ENCODE assay signal across 19 mouse cellular contexts in genomic region chr5:49487270-49487669, GRCm38 (mm10). TPM values are rescaled to one million over a fixed set of nuclear protein-coding genes. Genes with fewer than 3 reads are reported as not detected.
A peak's percentile ranks its signal among the peaks of the same experiment; 100 is the strongest.
DNase-seq lines count a peak whose midpoint lies in the region; ATAC-seq and TF ChIP-seq lines count a peak whose summit lies in the region.
"Had no signal": no experiment of that assay in that cellular context is flagged by ENCODE, and none has a peak within 500 bp of the region (broad histone marks: within the 10 kb centered on the region; RNA-seq: fewer than 3 reads in every experiment).

No protein-coding gene starts in this region.

- no peak overlapping the region for H3K4me3 ChIP-seq in lung, embryonic 14.5 days (ENCODE audit: low read depth, low read length)
- H3K4me3 ChIP-seq in lung, adult 2 months (replicated peaks; ENCODE audit: extremely low read depth, low read depth, low read length), result no peak overlapping the region
- no peak overlapping the region for H3K4me3 ChIP-seq in lung, postnatal 0 days (ENCODE audit: low read depth, low read length)
- no peak overlapping the region for H3K4me3 ChIP-seq in embryonic facial prominence, embryonic 10.5 days
- H3K4me3 ChIP-seq: embryonic facial prominence, embryonic 12.5 days; forebrain, embryonic 13.5 days; forebrain, embryonic 15.5 days had no signal

- H3K9me3 ChIP-seq in lung, embryonic 14.5 days (ENCODE audit: low read depth, low read length), result no peaks in the 10 kb centered on the region
- H3K9me3 ChIP-seq in lung, postnatal 0 days (ENCODE audit: low read length), result no peaks in the 10 kb centered on the region
- H3K9me3 ChIP-seq in embryonic facial prominence, embryonic 10.5 days, result no peaks in the 10 kb centered on the region
- H3K9me3 ChIP-seq: embryonic facial prominence, embryonic 12.5 days; forebrain, embryonic 13.5 days; forebrain, embryonic 15.5 days had no signal

- TF ChIP-seq CTCF in lung, embryonic 14.5 days (IDR thresholded peaks at IDR 0.05; ENCODE audit: low read depth), result no peak
- TF ChIP-seq CTCF in lung, adult 2 months (IDR thresholded peaks at IDR 0.05; ENCODE audit: insufficient read depth, low read length), result no peak
- no peak for TF ChIP-seq CTCF in lung, postnatal 0 days (IDR thresholded peaks at IDR 0.05)

- no peaks in the 10 kb centered on the region for H3K27me3 ChIP-seq in lung, embryonic 14.5 days (ENCODE audit: insufficient read depth, low read length)
- no peaks in the 10 kb centered on the region for H3K27me3 ChIP-seq in lung, postnatal 0 days (replicated peaks; ENCODE audit: insufficient read depth, low read length)
- no peaks in the 10 kb centered on the region for H3K27me3 ChIP-seq in embryonic facial prominence, embryonic 10.5 days (replicated peaks; ENCODE audit: low read depth, poor library complexity, severe bottlenecking)
- H3K27me3 ChIP-seq: embryonic facial prominence, embryonic 12.5 days; forebrain, embryonic 13.5 days; forebrain, embryonic 15.5 days had no signal

- H3K9ac ChIP-seq in lung, embryonic 14.5 days, result no peak overlapping the region
- no peak overlapping the region for H3K9ac ChIP-seq in lung, postnatal 0 days (replicated peaks; ENCODE audit: low read depth)
- H3K9ac ChIP-seq: embryonic facial prominence, embryonic 12.5 days; forebrain, embryonic 13.5 days; forebrain, embryonic 15.5 days had no signal

- 0 out of 2 replicates have a peak, but pooled peaks have one; percentile 13 for TF ChIP-seq EP300 in lung, postnatal 0 days (IDR thresholded peaks at IDR 0.05)

- H3K27ac ChIP-seq in lung, embryonic 14.5 days (ENCODE audit: low read depth), result no peak overlapping the region
- H3K27ac ChIP-seq in lung, postnatal 0 days (ENCODE audit: low read length), result no peak overlapping the region
- no peak overlapping the region for H3K27ac ChIP-seq in embryonic facial prominence, embryonic 10.5 days (replicated peaks)
- H3K27ac ChIP-seq: embryonic facial prominence, embryonic 12.5 days; forebrain, embryonic 13.5 days; forebrain, embryonic 15.5 days had no signal

- WGBS in lung, embryonic 14.5 days, result 44% methylated on average over 2 of the region's 2 CpGs
- WGBS in lung, adult 2 months, result 23% methylated on average over 2 of the region's 2 CpGs
- WGBS in lung, postnatal 0 days, result 31% methylated on average over 2 of the region's 2 CpGs
- 68% methylated on average over 2 of the region's 2 CpGs for WGBS in embryonic facial prominence, embryonic 10.5 days

- H3K4me1 ChIP-seq in lung, embryonic 14.5 days (ENCODE audit: insufficient read depth), result no peaks in the 10 kb centered on the region
- no peaks in the 10 kb centered on the region for H3K4me1 ChIP-seq in lung, adult 2 months (ENCODE audit: control insufficient read depth, insufficient read depth, low read length)
- no peaks in the 10 kb centered on the region for H3K4me1 ChIP-seq in lung, postnatal 0 days (ENCODE audit: insufficient read depth, low read depth, low read length)
- no peaks in the 10 kb centered on the region for H3K4me1 ChIP-seq in embryonic facial prominence, embryonic 10.5 days
- H3K4me1 ChIP-seq: embryonic facial prominence, embryonic 12.5 days; forebrain, embryonic 13.5 days; forebrain, embryonic 15.5 days had no signal

- DNase-seq in lung, embryonic 14.5 days, result peak; percentile 5
- no peak for DNase-seq in lung, adult 2 months
- peak; percentile 56 for DNase-seq in lung, postnatal 0 days (ENCODE audit: low spot score)
- no peak for DNase-seq in lung, postnatal 10 days
- peak; percentile 45 for DNase-seq in lung, postnatal 36 days
- DNase-seq in embryonic facial prominence, embryonic 10.5 days (ENCODE audit: low spot score), result no peak
- DNase-seq: adrenal gland, adult 2 months; adrenal gland, postnatal 10 days; adrenal gland, postnatal 25 days; cerebellum, adult 11 months; cerebellum, adult 18-20 months; cerebellum, adult 8-10 months; cerebellum, adult 9-11 months; cerebellum, postnatal 14 days; cerebellum, postnatal 36 days; embryo, embryonic 11 days had no signal

- no peak overlapping the region for H3K4me2 ChIP-seq in lung, embryonic 14.5 days
- no peak overlapping the region for H3K4me2 ChIP-seq in lung, postnatal 0 days (replicated peaks; ENCODE audit: low read depth, low read length)
- H3K4me2 ChIP-seq: embryonic facial prominence, embryonic 12.5 days; forebrain, embryonic 13.5 days; forebrain, embryonic 15.5 days had no signal

- peak; percentile 66 for ATAC-seq in lung, embryonic 14.5 days (ENCODE audit: insufficient read depth)
- peak; percentile 81 for ATAC-seq in lung, postnatal 0 days
- ATAC-seq: forebrain, embryonic 13.5 days; forebrain, embryonic 15.5 days had no signal

- no peaks in the 10 kb centered on the region for H3K36me3 ChIP-seq in lung, embryonic 14.5 days (ENCODE audit: insufficient read depth)
- no peaks in the 10 kb centered on the region for H3K36me3 ChIP-seq in lung, postnatal 0 days (ENCODE audit: insufficient read depth, low read length)
- no peaks in the 10 kb centered on the region for H3K36me3 ChIP-seq in embryonic facial prominence, embryonic 10.5 days (replicated peaks)
- H3K36me3 ChIP-seq: embryonic facial prominence, embryonic 12.5 days; forebrain, embryonic 15.5 days had no signal

- no peak for TF ChIP-seq POLR2A in lung, adult 2 months (IDR thresholded peaks at IDR 0.05; ENCODE audit: borderline replicate concordance, extremely low read depth, low read depth, low read length)

RNA-seq across cellular contexts. Expression of gene Kcnip4, which starts 37.4 kb away (rescaled TPM):
- polyA plus RNA-seq in lung, embryonic 14.5 days (2014; fragmentation: Nextera tagmentation; extraction: Ambion mirVana), result 0.68 and 1.1 TPM in 2 replicates
- 0.22 and 0.40 TPM in 2 replicates for polyA plus RNA-seq in lung, adult 2 months (2012; rRNA removed)
- polyA plus RNA-seq in lung, postnatal 0 days (2015; fragmentation: Nextera tagmentation; extraction: Ambion mirVana), result 0.48 and 0.53 TPM in 2 replicates
- polyA plus RNA-seq in embryonic facial prominence, embryonic 10.5 days (2016; fragmentation: Nextera tagmentation; extraction: Ambion mirVana), result 0.84 and 0.98 TPM in 2 replicates

Comparison
In these comparisons a context has a peak if more than half of its experiments do, and no peak if none do; other contexts are left out.
1. DNase-seq: peak in lung, embryonic 14.5 days (single experiment), lung, postnatal 0 days (single experiment) and lung, postnatal 36 days (single experiment); none in lung, adult 2 months (single experiment), lung, postnatal 10 days (single experiment) and embryonic facial prominence, embryonic 10.5 days (single experiment).